Mouse (Mus musculus): Measurements from ENCODE around the gene Olfr1216. TPM values are rescaled to one million over a fixed set of nuclear protein-coding genes. Genes with fewer than 3 reads are reported as not detected.
"Not testable (repeated sequence)": the region's sequence is repeated elsewhere in the genome, so short reads cannot be mapped to it uniquely, and the experiment has no call there.

Olfr1216 gene
- polyA plus RNA-seq (2014; fragmentation: Nextera tagmentation; extraction: Ambion mirVana), result not detected in 2 replicates

- Histone ChIP-seq H3K4me1 (replicated peaks; ENCODE audit: control insufficient read depth, insufficient read depth, low read length) (no peaks in the 10 kb centered on the region), H3K4me3 (ENCODE audit: low read depth, low read length) (no peak within 1 kb of the TSS), H3K36me3 (ENCODE audit: control insufficient read depth, insufficient read depth, low read length) (no peaks in the 10 kb centered on the region), H3K4me2 (replicated peaks; ENCODE audit: low read depth, low read length) (no peak within 1 kb of the TSS), H3K27ac (ENCODE audit: low read depth, low read length) (no peak within 1 kb of the TSS), H3K9ac (ENCODE audit: low read depth, low read length) (no peak within 1 kb of the TSS), H3K9me3 (ENCODE audit: control insufficient read depth, low read length) (no peaks in the 10 kb centered on the region), H3K27me3 (ENCODE audit: control insufficient read depth, insufficient read depth, low read length) (no peaks in the 10 kb centered on the region)
- ATAC-seq (ENCODE audit: low FRiP score) (no peak), DNase-seq (ENCODE audit: low spot score) (no peak)
- 88% methylated on average over 1 of the region's 1 CpGs for WGBS
These were observed at the start of gene Olfr1216 for GRCm38 (mm10) chr2:89018240-89018639. Olfr1216 (minus strand) TSS chr2:89018340.

- Histone ChIP-seq H3K9me3 (ENCODE audit: control insufficient read depth, low read length) (no peaks in the 10 kb centered on the region), H3K27ac (ENCODE audit: low read depth, low read length) (no peak within 1 kb of the TSS), H3K4me2 (replicated peaks; ENCODE audit: low read depth, low read length) (no peak within 1 kb of the TSS), H3K4me3 (ENCODE audit: low read depth, low read length) (no peak within 1 kb of the TSS), H3K36me3 (ENCODE audit: control insufficient read depth, insufficient read depth, low read length) (no peaks in the 10 kb centered on the region), H3K9ac (ENCODE audit: low read depth, low read length) (no peak within 1 kb of the TSS), H3K4me1 (replicated peaks; ENCODE audit: control insufficient read depth, insufficient read depth, low read length) (no peaks in the 10 kb centered on the region), H3K27me3 (ENCODE audit: control insufficient read depth, insufficient read depth, low read length) (no peaks in the 10 kb centered on the region)
- DNase-seq (ENCODE audit: low spot score) (no peak), ATAC-seq (ENCODE audit: low FRiP score) (no peak)
These were observed 42.9 kb upstream of the Olfr1216 start, which contains the start of gene Olfr1218 for GRCm38 (mm10) chr2:89061087-89061486. Olfr1218 (minus strand) TSS chr2:89061187.

- Histone ChIP-seq H3K4me1 (replicated peaks; ENCODE audit: control insufficient read depth, insufficient read depth, low read length) (no peaks in the 10 kb centered on the region), H3K27me3 (ENCODE audit: control insufficient read depth, insufficient read depth, low read length) (no peaks in the 10 kb centered on the region), H3K9me3 (ENCODE audit: control insufficient read depth, low read length) (no peaks in the 10 kb centered on the region), H3K4me2 (replicated peaks; ENCODE audit: low read depth, low read length) (no peak within 1 kb of the TSS), H3K4me3 (ENCODE audit: low read depth, low read length) (no peak within 1 kb of the TSS), H3K36me3 (ENCODE audit: control insufficient read depth, insufficient read depth, low read length) (no peaks in the 10 kb centered on the region), H3K9ac (ENCODE audit: low read depth, low read length) (no peak within 1 kb of the TSS), H3K27ac (ENCODE audit: low read depth, low read length) (no peak within 1 kb of the TSS)
- no peak for DNase-seq (ENCODE audit: low spot score)
- ATAC-seq (ENCODE audit: low FRiP score), result no peak
- WGBS, result 69% methylated on average over 2 of the region's 2 CpGs
These were observed 13.8 kb upstream of the Olfr1216 start, which contains the start of gene Olfr1217 for GRCm38 (mm10) chr2:89031965-89032364. Olfr1217 (minus strand) TSS chr2:89032065.

GRCm38 (mm10) chr2:89021436-89021835 is 3.3 kb upstream of the Olfr1216 start:
- H3K4me2 ChIP-seq (replicated peaks; ENCODE audit: low read depth, low read length); H3K9ac ChIP-seq (ENCODE audit: low read depth, low read length); H3K9me3 ChIP-seq (ENCODE audit: control insufficient read depth, low read length); ATAC-seq (ENCODE audit: low FRiP score); H3K4me3 ChIP-seq (ENCODE audit: low read depth, low read length); H3K27ac ChIP-seq (ENCODE audit: low read depth, low read length); H3K4me1 ChIP-seq (replicated peaks; ENCODE audit: control insufficient read depth, insufficient read depth, low read length); H3K27me3 ChIP-seq (ENCODE audit: control insufficient read depth, insufficient read depth, low read length); DNase-seq (ENCODE audit: low spot score); H3K36me3 ChIP-seq (ENCODE audit: control insufficient read depth, insufficient read depth, low read length): not testable (repeated sequence)
- WGBS, result 74% methylated on average over 3 of the region's 3 CpGs

GRCm38 (mm10) chr2:89006873-89007272 is 11.3 kb downstream of the Olfr1216 start, which contains the start of gene Olfr1215:
Olfr1215 (minus strand) TSS chr2:89006973.
- no peaks in the 10 kb centered on the region for H3K36me3 ChIP-seq (ENCODE audit: control insufficient read depth, insufficient read depth, low read length)
- no peaks in the 10 kb centered on the region for H3K4me1 ChIP-seq (replicated peaks; ENCODE audit: control insufficient read depth, insufficient read depth, low read length)
- H3K9ac ChIP-seq (ENCODE audit: low read depth, low read length), result no peak within 1 kb of the TSS
- H3K27ac ChIP-seq (ENCODE audit: low read depth, low read length), result no peak within 1 kb of the TSS
- no peak for ATAC-seq (ENCODE audit: low FRiP score)
- 74% methylated on average over 2 of the region's 2 CpGs for WGBS
- H3K27me3 ChIP-seq (ENCODE audit: control insufficient read depth, insufficient read depth, low read length), result no peaks in the 10 kb centered on the region
- no peaks in the 10 kb centered on the region for H3K9me3 ChIP-seq (ENCODE audit: control insufficient read depth, low read length)
- no peak within 1 kb of the TSS for H3K4me3 ChIP-seq (ENCODE audit: low read depth, low read length)
- no peak within 1 kb of the TSS for H3K4me2 ChIP-seq (replicated peaks; ENCODE audit: low read depth, low read length)
- no peak for DNase-seq (ENCODE audit: low spot score)

- H3K27ac ChIP-seq (ENCODE audit: low read depth, low read length), result no peak within 1 kb of the TSS
- DNase-seq (ENCODE audit: low spot score) (no peak), ATAC-seq (ENCODE audit: low FRiP score) (no peak)
- WGBS, result 94% methylated on average over 1 of the region's 1 CpGs
- H3K4me3 ChIP-seq (ENCODE audit: low read depth, low read length), result no peak within 1 kb of the TSS
- H3K27me3 ChIP-seq (ENCODE audit: control insufficient read depth, insufficient read depth, low read length), result no peaks in the 10 kb centered on the region
- no peaks in the 10 kb centered on the region for H3K4me1 ChIP-seq (replicated peaks; ENCODE audit: control insufficient read depth, insufficient read depth, low read length)
- no peak within 1 kb of the TSS for H3K4me2 ChIP-seq (replicated peaks; ENCODE audit: low read depth, low read length)
- H3K9me3 ChIP-seq (ENCODE audit: control insufficient read depth, low read length), result no peaks in the 10 kb centered on the region
- no peaks in the 10 kb centered on the region for H3K36me3 ChIP-seq (ENCODE audit: control insufficient read depth, insufficient read depth, low read length)
- no peak within 1 kb of the TSS for H3K9ac ChIP-seq (ENCODE audit: low read depth, low read length)
These were observed 25.6 kb downstream of the Olfr1216 start, which contains the start of gene Olfr1214 for GRCm38 (mm10) chr2:88992553-88992952. Olfr1214 (minus strand) TSS chr2:88992653.

GRCm38 (mm10) chr2:88980181-88980580 is 38.0 kb downstream of the Olfr1216 start, which contains the start of gene Gm13762:
Gm13762 (minus strand) TSS chr2:88980281.
- Histone ChIP-seq H3K4me1 (replicated peaks; ENCODE audit: control insufficient read depth, insufficient read depth, low read length) (no peaks in the 10 kb centered on the region), H3K36me3 (ENCODE audit: control insufficient read depth, insufficient read depth, low read length) (no peaks in the 10 kb centered on the region), H3K27ac (ENCODE audit: low read depth, low read length) (no peak within 1 kb of the TSS), H3K9me3 (ENCODE audit: control insufficient read depth, low read length) (no peaks in the 10 kb centered on the region), H3K4me3 (ENCODE audit: low read depth, low read length) (no peak within 1 kb of the TSS), H3K9ac (ENCODE audit: low read depth, low read length) (no peak within 1 kb of the TSS), H3K4me2 (replicated peaks; ENCODE audit: low read depth, low read length) (no peak within 1 kb of the TSS), H3K27me3 (ENCODE audit: control insufficient read depth, insufficient read depth, low read length) (no peaks in the 10 kb centered on the region)
- ATAC-seq (ENCODE audit: low FRiP score), result no peak
- 84% methylated on average over 1 of the region's 1 CpGs for WGBS
- DNase-seq (ENCODE audit: low spot score), result no peak

Other genes with a start within 250 kb of the Olfr1216 start
- not detected in 2 replicates for gene Olfr1200, start 247.9 kb downstream of the Olfr1216 start, polyA plus RNA-seq (2014; fragmentation: Nextera tagmentation; extraction: Ambion mirVana)
- gene Olfr1201, start 225.3 kb downstream of the Olfr1216 start, polyA plus RNA-seq (2014; fragmentation: Nextera tagmentation; extraction: Ambion mirVana), result not detected in 2 replicates
- gene Olfr1202, start 203.8 kb downstream of the Olfr1216 start, polyA plus RNA-seq (2014; fragmentation: Nextera tagmentation; extraction: Ambion mirVana), result not detected in 2 replicates
- gene Olfr1205, start 188.6 kb downstream of the Olfr1216 start, polyA plus RNA-seq (2014; fragmentation: Nextera tagmentation; extraction: Ambion mirVana), result not detected in 2 replicates
- gene Olfr1204, start 169.0 kb downstream of the Olfr1216 start, polyA plus RNA-seq (2014; fragmentation: Nextera tagmentation; extraction: Ambion mirVana), result not detected in 2 replicates
- not detected in 2 replicates for gene Olfr1206, start 155.1 kb downstream of the Olfr1216 start, polyA plus RNA-seq (2014; fragmentation: Nextera tagmentation; extraction: Ambion mirVana)
- gene Olfr1208, start 116.0 kb downstream of the Olfr1216 start, polyA plus RNA-seq (2014; fragmentation: Nextera tagmentation; extraction: Ambion mirVana), result not detected in 2 replicates
- not detected in 2 replicates for gene Olfr1209, start 103.2 kb downstream of the Olfr1216 start, polyA plus RNA-seq (2014; fragmentation: Nextera tagmentation; extraction: Ambion mirVana)
- not detected in 2 replicates for gene Olfr1211, start 80.2 kb downstream of the Olfr1216 start, polyA plus RNA-seq (2014; fragmentation: Nextera tagmentation; extraction: Ambion mirVana)
- not detected in 2 replicates for gene Olfr1212, start 64.4 kb downstream of the Olfr1216 start, polyA plus RNA-seq (2014; fragmentation: Nextera tagmentation; extraction: Ambion mirVana)
- gene Gm13762, start 38.1 kb downstream of the Olfr1216 start, polyA plus RNA-seq (2014; fragmentation: Nextera tagmentation; extraction: Ambion mirVana), result not detected in 2 replicates
- gene Olfr1214, start 25.7 kb downstream of the Olfr1216 start, polyA plus RNA-seq (2014; fragmentation: Nextera tagmentation; extraction: Ambion mirVana), result not detected in 2 replicates
- not detected in 2 replicates for gene Olfr1215, start 11.4 kb downstream of the Olfr1216 start, polyA plus RNA-seq (2014; fragmentation: Nextera tagmentation; extraction: Ambion mirVana)
- gene Olfr1217, start 13.7 kb upstream of the Olfr1216 start, polyA plus RNA-seq (2014; fragmentation: Nextera tagmentation; extraction: Ambion mirVana), result not detected in 2 replicates
- not detected in 2 replicates for gene Olfr1218, start 42.8 kb upstream of the Olfr1216 start, polyA plus RNA-seq (2014; fragmentation: Nextera tagmentation; extraction: Ambion mirVana)
- gene Olfr1219, start 65.2 kb upstream of the Olfr1216 start, polyA plus RNA-seq (2014; fragmentation: Nextera tagmentation; extraction: Ambion mirVana), result not detected in 2 replicates
- not detected in 2 replicates for gene Olfr1220, start 88.5 kb upstream of the Olfr1216 start, polyA plus RNA-seq (2014; fragmentation: Nextera tagmentation; extraction: Ambion mirVana)
- not detected in 2 replicates for gene Olfr1221, start 98.9 kb upstream of the Olfr1216 start, polyA plus RNA-seq (2014; fragmentation: Nextera tagmentation; extraction: Ambion mirVana)
- gene Olfr1222, start 114.7 kb upstream of the Olfr1216 start, polyA plus RNA-seq (2014; fragmentation: Nextera tagmentation; extraction: Ambion mirVana), result not detected in 2 replicates
- not detected in 2 replicates for gene Olfr1223, start 133.2 kb upstream of the Olfr1216 start, polyA plus RNA-seq (2014; fragmentation: Nextera tagmentation; extraction: Ambion mirVana)
- not detected in 2 replicates for gene Olfr1224-ps1, start 145.8 kb upstream of the Olfr1216 start, polyA plus RNA-seq (2014; fragmentation: Nextera tagmentation; extraction: Ambion mirVana)
- gene Olfr1225, start 156.3 kb upstream of the Olfr1216 start, polyA plus RNA-seq (2014; fragmentation: Nextera tagmentation; extraction: Ambion mirVana), result not detected in 2 replicates
- gene Olfr1226, start 181.7 kb upstream of the Olfr1216 start, polyA plus RNA-seq (2014; fragmentation: Nextera tagmentation; extraction: Ambion mirVana), result not detected in 2 replicates
- not detected in 2 replicates for gene Olfr1228, start 235.7 kb upstream of the Olfr1216 start, polyA plus RNA-seq (2014; fragmentation: Nextera tagmentation; extraction: Ambion mirVana)